Mouse (Mus musculus): Measurements from ENCODE around the gene Ttc17.

GRCm38 (mm10) chr2:94402096-94402495 is 4.4 kb downstream of the Ttc17 start:
- no peak for TF ChIP-seq CTCF (IDR thresholded peaks at IDR 0.05; ENCODE audit: extremely low read depth, insufficient read depth, insufficient read length, insufficient replicate concordance)
- no peak for TF ChIP-seq POLR2A (IDR thresholded peaks at IDR 0.05; ENCODE audit: low read depth, low read length)
